Comparison of ENCODE assay signal across 8 mouse cellular contexts in the genomic region with DNA sequence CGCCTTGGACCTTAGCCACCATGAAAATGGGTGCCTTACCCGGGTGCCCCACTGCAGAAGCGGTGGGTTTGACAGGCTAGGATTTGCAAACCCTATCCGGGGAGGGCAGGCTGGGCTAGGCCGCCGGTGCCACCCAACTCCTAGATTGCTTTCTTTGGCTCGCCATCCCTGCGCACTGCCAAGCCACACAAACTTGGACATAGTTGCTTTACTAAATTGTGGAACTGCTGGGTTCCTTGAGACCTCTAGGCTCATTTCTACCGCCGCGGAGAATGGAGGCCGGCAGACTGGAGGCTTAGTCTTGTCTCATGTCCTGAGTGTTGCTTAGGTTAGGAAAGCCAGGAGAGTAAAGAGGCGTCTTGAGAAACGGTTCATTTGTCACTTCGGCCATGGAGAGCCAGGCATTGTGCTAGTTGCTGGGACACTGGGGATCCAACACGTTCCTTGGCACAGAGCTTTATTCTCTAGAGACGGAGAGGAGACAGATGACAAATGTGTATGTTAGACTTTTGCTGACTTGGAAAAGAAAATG. TPM values are rescaled to one million over a fixed set of nuclear protein-coding genes. Genes with fewer than 3 reads are reported as not detected.
DNase-seq lines count a peak whose midpoint lies in the region; ATAC-seq and TF ChIP-seq lines count a peak whose summit lies in the region.

No protein-coding gene starts in this region.

- H3K4me2 ChIP-seq in neural tube, embryonic 11.5 days (ENCODE audit: low read depth), result peak overlapping the region; percentile 44

- H3K9me3 ChIP-seq in neural tube, embryonic 11.5 days (ENCODE audit: control insufficient read depth, low read length), result no peaks in the 10 kb centered on the region
- no peaks in the 10 kb centered on the region for H3K9me3 ChIP-seq in limb, embryonic 10.5 days (replicated peaks)

- peak overlapping the region; percentile 82 for H3K27ac ChIP-seq in neural tube, embryonic 11.5 days (ENCODE audit: low read depth, low read length)
- peak overlapping the region; percentile 99 for H3K27ac ChIP-seq in limb, embryonic 10.5 days
- peak overlapping the region; percentile 96 for H3K27ac ChIP-seq in olfactory bulb, adult 2 months (ENCODE audit: insufficient read depth, low read depth, low read length)

- peaks cover 9% of the 10 kb centered on the region for H3K4me1 ChIP-seq in neural tube, embryonic 11.5 days (ENCODE audit: control insufficient read depth, insufficient read depth, low read length)
- H3K4me1 ChIP-seq in limb, embryonic 10.5 days, result peaks cover 22% of the 10 kb centered on the region
- H3K4me1 ChIP-seq in olfactory bulb, adult 2 months (ENCODE audit: control insufficient read depth, insufficient read depth, low read length), result peaks cover 6% of the 10 kb centered on the region

- peak overlapping the region; percentile 99 for H3K9ac ChIP-seq in neural tube, embryonic 11.5 days (ENCODE audit: low read length)

- no peaks in the 10 kb centered on the region for H3K27me3 ChIP-seq in neural tube, embryonic 11.5 days (ENCODE audit: control insufficient read depth, insufficient read depth, low read length)
- 0 out of 2 replicates have a peak, but pooled peaks cover 3% of the 10 kb centered on the region for H3K27me3 ChIP-seq in limb, embryonic 10.5 days (ENCODE audit: low read depth, poor library complexity, severe bottlenecking)

- no peak for TF ChIP-seq POLR2A in olfactory bulb, adult 2 months (IDR thresholded peaks at IDR 0.05; ENCODE audit: insufficient read depth, low read depth, low read length)

- H3K4me3 ChIP-seq in neural tube, embryonic 11.5 days (ENCODE audit: low read depth, low read length), result peak overlapping the region; percentile 93
- peak overlapping the region; percentile 87 for H3K4me3 ChIP-seq in limb, embryonic 10.5 days
- H3K4me3 ChIP-seq in olfactory bulb, adult 2 months (ENCODE audit: insufficient read depth, low read depth, low read length), result peak overlapping the region; percentile 46

- DNase-seq in adrenal gland, postnatal 10 days, result peak; percentile 60
- DNase-seq in adrenal gland, adult 2 months, result no peak
- DNase-seq in neural tube, embryonic 11.5 days (ENCODE audit: low spot score), result no peak
- DNase-seq in neural tube, embryonic 10.5 days (ENCODE audit: extremely low spot score, low spot score), result no peak
- DNase-seq in limb, embryonic 10.5 days (ENCODE audit: low spot score), result peak; percentile 44
- no peak for DNase-seq in urinary bladder, adult 18-20 months (ENCODE audit: low spot score in 2 of 2)
- no peak for DNase-seq in frontal cortex, postnatal 14 days (ENCODE audit: low spot score in 2 of 2)

- 81% methylated on average over 17 of the region's 17 CpGs for WGBS in neural tube, embryonic 11.5 days
- WGBS in limb, embryonic 10.5 days, result 79% methylated on average over 17 of the region's 17 CpGs
- 76% methylated on average over 17 of the region's 17 CpGs for WGBS in olfactory bulb, adult 2 months

- peaks cover 10% of the 10 kb centered on the region for H3K36me3 ChIP-seq in neural tube, embryonic 11.5 days (ENCODE audit: control insufficient read depth, insufficient read depth, low read length)
- H3K36me3 ChIP-seq in limb, embryonic 10.5 days, result peaks cover 27% of the 10 kb centered on the region

- no peak; the same call in 1 of the 2 replicates for ATAC-seq in neural tube, embryonic 11.5 days (ENCODE audit: insufficient read depth, low FRiP score, low TSS enrichment)

- no peak for TF ChIP-seq CTCF in olfactory bulb, adult 2 months (IDR thresholded peaks at IDR 0.05; ENCODE audit: insufficient read depth, low read depth, low read length)

RNA-seq across cellular contexts. Expression of gene Ddx17, which starts 0.8 kb away (rescaled TPM):
- total RNA-seq in adrenal gland, postnatal 10 days (2021), result 100 to 1,000 TPM; 223 to 364 TPM
- 100 to 1,000 TPM; 230 to 248 TPM for total RNA-seq in adrenal gland, adult 2 months (2021)
- 245 and 257 TPM in 2 replicates for polyA plus RNA-seq in adrenal gland, adult 2 months (2012; rRNA removed)
- 87.0 and 88.8 TPM in 2 replicates for polyA plus RNA-seq in neural tube, embryonic 11.5 days (2014; fragmentation: Nextera tagmentation; extraction: Ambion mirVana)
- 44.9 and 51.4 TPM in 2 replicates for polyA plus RNA-seq in limb, embryonic 10.5 days (2016; fragmentation: Nextera tagmentation; extraction: Ambion mirVana)
- 399 and 583 TPM in 2 replicates for polyA plus RNA-seq in olfactory bulb, adult 2 months (2012; ENCODE audit: insufficient read depth, insufficient read length, low replicate concordance, missing spikeins)

RNA-seq across cellular contexts. Expression of gene Kdelr3, which starts 31.1 kb away (rescaled TPM):
- 10 to 100 TPM; 11.4 to 13.2 TPM for total RNA-seq in adrenal gland, postnatal 10 days (2021)
- total RNA-seq in adrenal gland, adult 2 months (2021), result 1 to 10 TPM; 1.9 to 4.1 TPM
- 2.9 and 3.1 TPM in 2 replicates for polyA plus RNA-seq in adrenal gland, adult 2 months (2012; rRNA removed)
- polyA plus RNA-seq in neural tube, embryonic 11.5 days (2014; fragmentation: Nextera tagmentation; extraction: Ambion mirVana), result 12.1 and 16.9 TPM in 2 replicates
- polyA plus RNA-seq in limb, embryonic 10.5 days (2016; fragmentation: Nextera tagmentation; extraction: Ambion mirVana), result 4.2 and 9.4 TPM in 2 replicates
- polyA plus RNA-seq in olfactory bulb, adult 2 months (2012; ENCODE audit: insufficient read depth, insufficient read length, low replicate concordance, missing spikeins), result not detected in 2 replicates

RNA-seq across cellular contexts. Expression of gene Kcnj4, which starts 42.3 kb away (rescaled TPM):
- total RNA-seq in adrenal gland, postnatal 10 days (2021), result under 1 TPM in 1 of 2 experiments, not detected in 1; 0.24 TPM
- total RNA-seq in adrenal gland, adult 2 months (2021), result 1 to 10 TPM in 1 of 2 experiments, under 1 TPM in 1; 0.20 to 6.3 TPM
- polyA plus RNA-seq in adrenal gland, adult 2 months (2012; rRNA removed), result 0.36 and 3.8 TPM in 2 replicates
- polyA plus RNA-seq in neural tube, embryonic 11.5 days (2014; fragmentation: Nextera tagmentation; extraction: Ambion mirVana), result not detected in 2 replicates
- not detected in 2 replicates for polyA plus RNA-seq in limb, embryonic 10.5 days (2016; fragmentation: Nextera tagmentation; extraction: Ambion mirVana)
- polyA plus RNA-seq in olfactory bulb, adult 2 months (2012; ENCODE audit: insufficient read depth, insufficient read length, low replicate concordance, missing spikeins), result 142 TPM in 1 of 2 replicates, not detected in the other

RNA-seq across cellular contexts. Expression of gene Dmc1, which starts 57.6 kb away (rescaled TPM):
- 1 to 10 TPM; 1.4 to 1.8 TPM for total RNA-seq in adrenal gland, postnatal 10 days (2021)
- total RNA-seq in adrenal gland, adult 2 months (2021), result 1 to 10 TPM in 1 of 2 experiments, under 1 TPM in 1; 0.86 to 2.0 TPM
- polyA plus RNA-seq in adrenal gland, adult 2 months (2012; rRNA removed), result 0.08 and 0.25 TPM in 2 replicates
- polyA plus RNA-seq in neural tube, embryonic 11.5 days (2014; fragmentation: Nextera tagmentation; extraction: Ambion mirVana), result 1.1 and 1.5 TPM in 2 replicates
- polyA plus RNA-seq in limb, embryonic 10.5 days (2016; fragmentation: Nextera tagmentation; extraction: Ambion mirVana), result 0.55 and 1.7 TPM in 2 replicates
- not detected in 2 replicates for polyA plus RNA-seq in olfactory bulb, adult 2 months (2012; ENCODE audit: insufficient read depth, insufficient read length, low replicate concordance, missing spikeins)

Comparison
In these comparisons a context has a peak if more than half of its experiments do, and no peak if none do; other contexts are left out.
1. DNase-seq: peak in adrenal gland, postnatal 10 days (single experiment) and limb, embryonic 10.5 days (single experiment); none in adrenal gland, adult 2 months (single experiment), neural tube, embryonic 11.5 days (single experiment), neural tube, embryonic 10.5 days (single experiment), urinary bladder, adult 18-20 months (0 of 2) and frontal cortex, postnatal 14 days (0 of 2).
2. RNA of gene Kcnj4, which starts 42.3 kb away (polyA plus RNA-seq): 142 TPM in olfactory bulb, adult 2 months; 0.36 to 3.8 TPM in adrenal gland, adult 2 months, not detected in neural tube, embryonic 11.5 days and not detected in limb, embryonic 10.5 days; every median in the first group is over 10 times any median in the second.
3. Peak in every context shown above with its lines, with median percentiles within 50 percentile points of each other: H3K27ac ChIP-seq and H3K4me3 ChIP-seq.